Mouse (Mus musculus) intestine, embryonic 14.5 days (tissue): Measurements from ENCODE around the gene Cib3. TPM values are rescaled to one million over a fixed set of nuclear protein-coding genes. Genes with fewer than 3 reads are reported as not detected.
A peak's percentile ranks its signal among the peaks of the same experiment; 100 is the strongest.

ENCODE experiments used
- ATAC-seq: fragments of 200-750 bp; cut with Nextera tagmentation; replicated peaks from 2 replicates; pipeline ENCODE4 v1.8.0; 2017; ENCODE audit warnings: low read depth, moderate number of reproducible peaks, moderate TSS enrichment, moderate library complexity; ENCODE audit not compliant: low FRiP score, low TSS enrichment
- DNase-seq: peaks from one replicate; pipeline ENCODE4 v3.0.0-alpha.2; 2018; ENCODE audit warnings: low spot score
- H3K27ac ChIP-seq: fragments of 300-500 bp; sonication (generic); 2 replicates; pipeline ENCODE4 v1.5.1; 2014; ENCODE audit warnings: low read depth, mild to moderate bottlenecking, control low read depth
- H3K27me3 ChIP-seq: fragments of 300-500 bp; sonication (generic); replicated peaks from 2 replicates; pipeline ENCODE4 v1.6.1; 2014; ENCODE audit warnings: low read length, control low read depth; ENCODE audit not compliant: control insufficient read depth, insufficient read depth
- H3K36me3 ChIP-seq: fragments of 300-500 bp; sonication (generic); 2 replicates; pipeline ENCODE4 v1.6.1; 2014; ENCODE audit warnings: low read length, control low read depth; ENCODE audit not compliant: control insufficient read depth, insufficient read depth
- H3K4me1 ChIP-seq: fragments of 300-500 bp; sonication (generic); replicated peaks from 2 replicates; pipeline ENCODE4 v1.6.1; 2014; ENCODE audit warnings: low read length, control low read depth, mixed read lengths; ENCODE audit not compliant: control insufficient read depth, insufficient read depth
- H3K4me2 ChIP-seq: fragments of 300-500 bp; sonication (generic); 2 replicates; pipeline ENCODE4 v1.6.1; 2014; ENCODE audit warnings: low read length
- H3K4me3 ChIP-seq: fragments of 300-500 bp; sonication (generic); 2 replicates; pipeline ENCODE4 v1.5.1; 2014; ENCODE audit warnings: low read depth, low read length, control low read depth, mixed read lengths
- H3K9ac ChIP-seq: fragments of 300-500 bp; sonication (generic); 2 replicates; pipeline ENCODE4 v1.6.1; 2014; ENCODE audit warnings: mild to moderate bottlenecking, low read length
- H3K9me3 ChIP-seq: fragments of 300-500 bp; sonication (generic); 2 replicates; pipeline ENCODE4 v1.6.1; 2016; ENCODE audit warnings: low read length, control low read depth; ENCODE audit not compliant: control insufficient read depth
- WGBS: fragments of 180-500 bp; shearing (Covaris S2); extraction: QIAGEN DNeasy Blood & Tissue Kit; methylation state at CpG from one replicate; pipeline ENCODE4 v1.1.7; 2014; 5-methylcytosine and 5-hydroxymethylcytosine counted together
- polyA plus RNA-seq: library from polyadenylated mRNA; unstranded; fragments of >200 nt; fragmentation: Nextera tagmentation; extraction: Ambion mirVana; gene quantifications from 2 replicates; pipeline ENCODE4 v1.2.1, GENCODE M21; 2014

The Cib3 gene
- polyA plus RNA-seq, 1 experiment from 2014 or later: not detected

DNA sequence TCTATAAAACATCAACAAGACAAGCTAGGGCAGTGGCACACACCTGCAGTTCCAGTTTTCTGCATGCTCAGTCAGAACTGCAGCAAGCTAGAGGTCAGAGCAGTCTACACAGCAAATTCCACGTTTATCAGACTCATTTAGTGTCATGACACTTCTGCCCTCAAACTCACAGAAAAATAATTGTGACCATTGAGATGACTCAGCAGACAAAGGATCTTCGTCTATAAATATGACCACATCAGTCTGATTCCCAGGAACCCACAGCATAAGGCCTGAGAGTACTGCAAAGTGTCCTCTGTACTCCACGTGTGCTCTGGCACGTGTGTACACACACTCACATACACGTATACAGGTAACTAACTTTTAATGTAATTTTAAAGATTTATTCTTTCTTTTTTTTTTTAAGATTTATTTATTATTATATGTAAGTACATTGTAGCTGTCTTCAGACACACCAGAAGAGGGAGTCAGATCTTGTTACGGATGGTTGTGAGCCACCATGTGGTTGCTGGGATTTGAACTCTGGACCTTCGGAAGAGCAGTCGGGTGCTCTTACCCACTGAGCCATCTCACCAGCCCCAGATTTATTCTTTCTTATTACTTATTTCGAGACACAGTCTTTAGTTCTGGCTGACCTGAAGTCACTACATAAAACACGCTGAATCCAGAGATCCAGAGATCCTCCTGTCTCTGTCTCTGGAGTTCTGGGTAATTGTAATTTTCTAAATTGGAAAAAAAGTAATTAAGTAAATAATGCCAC lies 6.3 kb upstream of the Cib3 start:
- Histone ChIP-seq H3K9ac (no peak overlapping the region), H3K9me3 (no peaks in the 10 kb centered on the region), H3K4me3 (peak overlapping the region; percentile 94), H3K27ac (peak overlapping the region; percentile 76), H3K27me3 (peaks cover 8% of the 10 kb centered on the region; the same call in 1 of the 2 replicates), H3K4me1 (peaks cover 10% of the 10 kb centered on the region; the same call in 1 of the 2 replicates), H3K36me3 (peaks cover 31% of the 10 kb centered on the region), H3K4me2 (peak overlapping the region; percentile 93)
- no peak for DNase-seq
- ATAC-seq: no peak
- 81% methylated on average over 9 of the region's 10 CpGs for WGBS

DNA sequence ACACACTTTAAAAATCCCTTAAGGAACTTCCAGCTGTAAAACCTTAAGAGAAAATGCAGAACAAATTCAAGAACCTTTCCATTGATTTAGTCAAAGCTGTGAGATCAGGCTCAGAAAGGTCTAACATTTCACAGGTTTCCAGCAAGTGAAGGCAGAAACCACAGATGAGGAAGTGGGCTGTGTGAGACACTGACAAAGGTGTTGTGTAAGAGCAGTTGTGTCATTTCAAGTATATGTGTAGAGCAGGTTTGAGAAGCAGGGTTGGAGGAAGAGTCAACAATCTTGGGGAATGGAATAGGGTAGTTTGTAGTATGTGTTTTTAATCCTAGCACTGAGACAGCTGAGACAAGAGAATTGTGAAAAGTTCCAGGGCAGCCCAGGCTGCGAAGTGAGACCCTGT lies 3.2 kb upstream of the Cib3 start:
- Histone ChIP-seq H3K27ac (no peak overlapping the region), H3K9me3 (no peaks in the 10 kb centered on the region), H3K4me2 (no peak overlapping the region), H3K27me3 (peaks cover 8% of the 10 kb centered on the region; the same call in 1 of the 2 replicates), H3K4me1 (peaks cover 7% of the 10 kb centered on the region; the same call in 1 of the 2 replicates), H3K9ac (no peak overlapping the region), H3K4me3 (no peak overlapping the region), H3K36me3 (0 out of 2 replicates have a peak, but pooled peaks cover 1% of the 10 kb centered on the region)
- no peak for DNase-seq
- ATAC-seq: no peak
- 53% methylated on average over 1 of the region's 1 CpGs for WGBS

DNA sequence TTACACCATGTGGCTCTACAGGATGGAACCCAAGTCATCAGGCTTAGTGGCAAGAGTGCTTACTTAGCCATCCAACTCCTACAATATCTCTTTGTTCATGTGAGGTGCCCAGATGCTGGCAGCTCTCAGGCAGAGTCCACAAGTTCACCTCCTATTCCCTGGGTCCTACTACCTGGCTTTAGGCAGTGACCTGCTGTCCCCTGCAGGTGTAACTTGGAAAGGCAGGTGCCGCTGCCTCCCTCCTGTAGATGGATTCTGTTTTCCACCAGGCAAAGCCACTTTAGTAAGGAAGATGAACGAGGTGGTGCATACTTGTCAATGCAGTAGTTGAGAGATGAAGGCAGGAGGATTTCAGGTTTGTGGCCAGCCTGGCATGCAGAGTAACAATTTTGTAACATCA lies 2.4 kb upstream of the Cib3 start:
- Histone ChIP-seq H3K9ac (no peak overlapping the region), H3K27ac (no peak overlapping the region), H3K27me3 (peaks cover 8% of the 10 kb centered on the region; the same call in 1 of the 2 replicates), H3K4me2 (no peak overlapping the region), H3K4me3 (no peak overlapping the region), H3K9me3 (no peaks in the 10 kb centered on the region), H3K36me3 (no peaks in the 10 kb centered on the region), H3K4me1 (no peaks in the 10 kb centered on the region)
- 26% methylated on average over 2 of the region's 2 CpGs for WGBS
- ATAC-seq (no peak), DNase-seq (peak; percentile 52)

DNA sequence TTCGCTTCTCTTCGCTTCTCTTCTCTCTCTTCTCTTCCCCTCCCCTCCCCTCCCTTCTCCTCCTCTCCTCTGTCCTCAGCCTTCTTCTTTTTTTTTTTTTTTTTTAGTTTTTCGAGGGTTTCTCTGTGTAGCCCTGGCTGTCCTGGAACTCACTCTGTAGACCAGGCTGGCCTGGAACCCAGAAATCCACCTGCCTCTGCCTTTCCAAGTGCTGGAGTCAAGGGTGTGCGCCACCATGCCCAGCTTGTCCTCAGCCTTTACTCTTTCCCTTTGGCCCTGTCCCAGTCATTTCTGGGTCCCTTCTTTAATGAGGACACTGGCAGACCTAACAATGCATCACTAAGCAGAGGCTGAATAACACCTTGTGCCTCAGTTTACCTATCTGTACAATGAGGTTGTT lies 899 bp upstream of the Cib3 start, which contains the start of gene Gm11034:
TSS of gene Gm11034 (minus strand) at position 101 of the 400 bp plus-strand sequence.
- WGBS: 72% methylated on average over 4 of the region's 4 CpGs
- H3K27me3 ChIP-seq: peaks cover 8% of the 10 kb centered on the region; the same call in 1 of the 2 replicates
- ATAC-seq (no peak), DNase-seq (no peak)
- no peaks in the 10 kb centered on the region for H3K9me3 ChIP-seq
- no peaks in the 10 kb centered on the region for H3K36me3 ChIP-seq
- H3K4me1 ChIP-seq: no peaks in the 10 kb centered on the region
- H3K9ac ChIP-seq: no peak within 1 kb of the TSS
- no peak within 1 kb of the TSS for H3K4me3 ChIP-seq
- no peak within 1 kb of the TSS for H3K4me2 ChIP-seq
- H3K27ac ChIP-seq: no peak within 1 kb of the TSS

DNA sequence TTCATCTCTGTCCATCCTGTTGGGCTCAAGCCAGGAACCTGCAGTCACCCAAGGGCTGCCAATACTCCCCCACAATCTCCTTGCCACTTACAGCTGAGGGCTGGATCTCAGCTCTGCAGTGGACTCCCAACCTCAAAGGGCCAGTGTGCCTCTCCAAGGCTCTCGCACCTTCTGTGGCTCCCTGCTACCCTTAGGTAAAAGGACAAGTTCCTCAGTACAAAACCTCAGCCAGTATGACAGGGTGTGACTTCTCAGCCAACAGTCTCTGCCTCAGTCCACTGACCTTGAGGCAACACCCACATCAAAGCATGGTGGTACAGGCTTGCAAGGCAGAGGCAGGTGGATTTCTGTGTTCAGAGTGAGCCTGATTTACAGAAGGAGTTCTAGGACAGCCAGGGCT lies 791 bp downstream of the Cib3 start:
- 90% methylated on average over 1 of the region's 1 CpGs for WGBS
- no peaks in the 10 kb centered on the region for H3K36me3 ChIP-seq
- no peak for DNase-seq
- ATAC-seq: no peak
- H3K4me1 ChIP-seq: no peaks in the 10 kb centered on the region
- no peaks in the 10 kb centered on the region for H3K9me3 ChIP-seq
- no peak overlapping the region for H3K27ac ChIP-seq
- no peak overlapping the region for H3K9ac ChIP-seq
- H3K27me3 ChIP-seq: 0 out of 2 replicates have a peak, but pooled peaks cover 2% of the 10 kb centered on the region
- no peak overlapping the region for H3K4me2 ChIP-seq
- no peak overlapping the region for H3K4me3 ChIP-seq

DNA sequence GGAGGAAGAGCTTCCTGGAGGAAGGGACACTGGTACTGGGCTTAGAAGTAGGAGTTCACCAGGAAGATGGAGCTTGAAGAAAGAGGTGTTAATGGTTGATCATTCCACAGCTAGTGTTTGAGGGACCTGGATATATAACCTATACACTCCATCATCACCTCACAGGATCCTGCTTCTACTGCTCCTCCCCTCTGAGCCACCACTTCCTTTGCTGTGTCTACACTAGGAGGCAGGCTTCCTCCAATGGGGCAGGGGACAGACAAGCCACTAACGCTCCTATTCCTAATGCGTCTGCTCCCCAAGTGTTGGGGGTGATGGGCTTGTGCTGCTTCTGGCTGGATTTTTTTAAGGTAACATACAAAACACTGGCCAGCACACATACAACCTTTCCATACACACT lies 1.9 kb downstream of the Cib3 start:
- Histone ChIP-seq H3K4me2 (no peak overlapping the region), H3K4me1 (no peaks in the 10 kb centered on the region), H3K9me3 (no peaks in the 10 kb centered on the region), H3K27ac (no peak overlapping the region), H3K27me3 (no peaks in the 10 kb centered on the region), H3K9ac (no peak overlapping the region), H3K4me3 (no peak overlapping the region), H3K36me3 (no peaks in the 10 kb centered on the region)
- ATAC-seq (no peak), DNase-seq (no peak)
- 67% methylated on average over 2 of the region's 2 CpGs for WGBS

DNA sequence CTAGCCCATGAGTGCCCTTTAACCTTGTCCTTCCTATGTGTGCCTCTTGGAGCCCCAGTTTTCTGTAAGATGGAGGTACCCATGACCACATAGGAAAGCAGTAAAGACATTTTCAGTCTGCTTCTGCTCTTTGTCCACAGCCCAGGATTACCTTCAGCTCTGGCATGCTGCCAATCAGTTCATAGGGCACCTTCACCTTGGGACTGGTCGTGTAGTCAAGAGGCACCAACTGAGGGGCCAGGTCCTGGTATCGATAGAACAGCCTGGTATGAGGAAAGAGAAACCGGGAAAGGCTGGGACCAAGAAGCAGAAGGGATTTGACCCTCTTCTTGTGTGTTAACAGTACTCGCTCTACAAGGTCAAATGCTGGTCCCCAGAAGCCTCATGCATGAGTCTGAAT lies 2.4 kb downstream of the Cib3 start:
- Histone ChIP-seq H3K9ac (no peak overlapping the region), H3K4me1 (no peaks in the 10 kb centered on the region), H3K27me3 (no peaks in the 10 kb centered on the region), H3K4me2 (no peak overlapping the region), H3K9me3 (no peaks in the 10 kb centered on the region), H3K4me3 (no peak overlapping the region), H3K36me3 (no peaks in the 10 kb centered on the region), H3K27ac (no peak overlapping the region)
- DNase-seq (no peak), ATAC-seq (no peak)
- WGBS: 74% methylated on average over 4 of the region's 4 CpGs

DNA sequence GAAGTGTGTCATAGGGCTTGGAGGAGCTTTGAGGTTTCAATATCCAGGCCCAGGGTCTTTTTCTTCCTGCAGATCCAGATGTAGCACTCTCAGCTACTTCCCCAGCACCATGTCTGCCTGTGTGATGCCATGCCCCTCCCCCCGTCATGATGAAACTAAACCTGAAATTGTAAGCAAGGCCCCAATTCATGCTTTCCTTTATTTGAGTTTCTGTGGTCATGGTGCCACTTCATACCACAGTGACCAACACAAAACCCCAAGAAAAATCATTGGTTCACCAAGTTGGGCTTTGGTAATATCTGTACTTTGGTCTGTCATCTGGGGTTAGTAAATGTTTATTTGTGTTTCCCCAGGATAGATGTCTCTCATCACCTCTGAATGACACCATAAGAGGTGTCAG lies 4.1 kb downstream of the Cib3 start:
- H3K4me3 ChIP-seq: no peak overlapping the region
- 85% methylated on average over 1 of the region's 1 CpGs for WGBS
- no peak overlapping the region for H3K27ac ChIP-seq
- H3K4me1 ChIP-seq: no peaks in the 10 kb centered on the region
- H3K27me3 ChIP-seq: no peaks in the 10 kb centered on the region
- peaks cover 6% of the 10 kb centered on the region; the same call in 1 of the 2 replicates for H3K9me3 ChIP-seq
- ATAC-seq (no peak), DNase-seq (no peak)
- no peaks in the 10 kb centered on the region for H3K36me3 ChIP-seq
- H3K9ac ChIP-seq: no peak overlapping the region
- H3K4me2 ChIP-seq: no peak overlapping the region

DNA sequence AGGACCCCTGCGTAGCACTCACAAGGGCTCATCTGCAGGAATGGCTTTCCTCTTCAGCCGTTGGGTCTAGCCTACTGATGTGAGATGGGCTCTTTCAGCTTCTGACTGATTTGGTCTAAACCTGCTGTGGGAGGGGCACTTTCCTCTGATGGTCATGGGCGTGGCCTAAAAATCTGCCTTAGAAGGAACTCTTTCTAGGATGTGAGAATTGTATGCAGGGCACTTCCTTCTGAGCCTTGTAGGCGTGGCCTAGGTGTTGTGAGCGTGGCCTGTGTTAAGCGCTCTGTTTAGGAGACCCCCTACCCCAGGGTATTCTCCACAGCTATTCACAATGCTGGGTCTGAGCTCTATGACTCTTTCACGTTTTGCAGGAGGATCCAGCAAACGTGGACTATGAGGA lies 14.6 kb downstream of the Cib3 start:
- H3K4me3 ChIP-seq: no peak overlapping the region
- H3K27ac ChIP-seq: no peak overlapping the region
- no peaks in the 10 kb centered on the region for H3K4me1 ChIP-seq
- H3K9me3 ChIP-seq: peaks cover 6% of the 10 kb centered on the region
- ATAC-seq (no peak), DNase-seq (no peak)
- H3K36me3 ChIP-seq: no peaks in the 10 kb centered on the region
- no peak overlapping the region for H3K9ac ChIP-seq
- 49% methylated on average over 8 of the region's 8 CpGs for WGBS
- H3K27me3 ChIP-seq: no peaks in the 10 kb centered on the region
- no peak overlapping the region for H3K4me2 ChIP-seq
